Mouse (Mus musculus): Measurements from ENCODE around the gene Coa5. TPM values are rescaled to one million over a fixed set of nuclear protein-coding genes. Genes with fewer than 3 reads are reported as not detected.

The Coa5 gene
- total RNA-seq, 4 experiments from 2014 or later, result 61.1 to 67.4 (median 63.8) TPM

GRCm38 (mm10) chr1:37368768-37369385, 61.0 kb downstream of the Coa5 start:
- DNase-seq (ENCODE audit: low spot score in 2 of 2), result no peak

GRCm38 (mm10) chr1:37368125-37368524, 61.8 kb downstream of the Coa5 start:
- DNase-seq (ENCODE audit: low spot score in 2 of 2), result peak; percentile 82 to 83

Other genes with a start within 250 kb of the Coa5 start
- under 1 TPM; 0.33 to 0.55 (median 0.50) TPM for gene Cnga3, start 215.7 kb downstream of the Coa5 start, total RNA-seq (2022)
- gene Inpp4a, start 130.2 kb downstream of the Coa5 start, total RNA-seq (2022), result 100 to 1,000 TPM; 157 to 181 (median 168) TPM
- gene Unc50, start within 50 bp of the Coa5 start, total RNA-seq (2022), result 10 to 100 TPM; 50.1 to 60.1 (median 56.9) TPM
- gene Mgat4a, start 110.9 kb upstream of the Coa5 start, total RNA-seq (2022), result 10 to 100 TPM; 28.0 to 34.1 (median 31.2) TPM

Measured in layer of hippocampus, adult 8-10 months (tissue).